Mouse (Mus musculus) liver, embryonic 15.5 days (tissue): ENCODE measurements around the gene Cda. TPM values are rescaled to one million over a fixed set of nuclear protein-coding genes. Genes with fewer than 3 reads are reported as not detected.

Source experiments
- ATAC-seq: fragments of 200-750 bp; cut with Nextera tagmentation; 2 replicates; pipeline ENCODE4 v1.8.0; 2017; ENCODE audit warnings: moderate number of reproducible peaks, mild to moderate bottlenecking, moderate library complexity; ENCODE audit not compliant: insufficient read depth
- H3K27ac ChIP-seq: fragments of 300-500 bp; sonication (generic); replicated peaks from 2 replicates; pipeline ENCODE4 v1.5.1; 2015; ENCODE audit warnings: mild to moderate bottlenecking, inconsistent platforms
- H3K27me3 ChIP-seq: fragments of 300-500 bp; sonication (generic); 2 replicates; pipeline ENCODE4 v1.6.1; 2015; ENCODE audit warnings: mild to moderate bottlenecking, inconsistent platforms
- H3K36me3 ChIP-seq: fragments of 300-500 bp; sonication (generic); replicated peaks from 2 replicates; pipeline ENCODE4 v1.6.1; 2015; ENCODE audit warnings: moderate library complexity, mild to moderate bottlenecking, inconsistent platforms
- H3K4me1 ChIP-seq: fragments of 300-500 bp; sonication (generic); replicated peaks from 2 replicates; pipeline ENCODE4 v1.6.1; 2015; ENCODE audit warnings: inconsistent platforms
- H3K4me2 ChIP-seq: fragments of 300-500 bp; sonication (generic); 2 replicates; pipeline ENCODE4 v1.6.1; 2015; ENCODE audit warnings: moderate library complexity, mild to moderate bottlenecking, inconsistent platforms
- H3K4me3 ChIP-seq: fragments of 300-500 bp; sonication (generic); replicated peaks from 2 replicates; pipeline ENCODE4 v1.5.1; 2015; ENCODE audit warnings: mild to moderate bottlenecking, inconsistent platforms
- H3K9ac ChIP-seq: fragments of 300-500 bp; sonication (generic); 2 replicates; pipeline ENCODE4 v1.6.1; 2015; ENCODE audit warnings: moderate library complexity, mild to moderate bottlenecking, inconsistent platforms
- H3K9me3 ChIP-seq: fragments of 300-500 bp; sonication (generic); replicated peaks from 2 replicates; pipeline ENCODE4 v1.6.1; 2016; ENCODE audit warnings: inconsistent platforms
- WGBS: fragments of 180-500 bp; shearing (Covaris S2); methylation state at CpG from one replicate; pipeline ENCODE4 v1.1.7; 2015; ENCODE audit warnings: mixed read lengths; ENCODE audit not compliant: insufficient replicate concordance; 5-methylcytosine and 5-hydroxymethylcytosine counted together
- microRNA-seq: library from miRNA; unstranded; fragments of <30 nt; microRNA quantifications from one replicate; pipeline ENCODE4, GENCODE M21; 2016
- polyA plus RNA-seq: library from polyadenylated mRNA; unstranded; fragments of >200 nt; fragmentation: Nextera tagmentation; extraction: Ambion mirVana; gene quantifications from 2 replicates; pipeline ENCODE4 v1.2.1, GENCODE M21; 2015

Gene Cda
- polyA plus RNA-seq, 1 experiment from 2014 or later, result 5.7 TPM

DNA sequence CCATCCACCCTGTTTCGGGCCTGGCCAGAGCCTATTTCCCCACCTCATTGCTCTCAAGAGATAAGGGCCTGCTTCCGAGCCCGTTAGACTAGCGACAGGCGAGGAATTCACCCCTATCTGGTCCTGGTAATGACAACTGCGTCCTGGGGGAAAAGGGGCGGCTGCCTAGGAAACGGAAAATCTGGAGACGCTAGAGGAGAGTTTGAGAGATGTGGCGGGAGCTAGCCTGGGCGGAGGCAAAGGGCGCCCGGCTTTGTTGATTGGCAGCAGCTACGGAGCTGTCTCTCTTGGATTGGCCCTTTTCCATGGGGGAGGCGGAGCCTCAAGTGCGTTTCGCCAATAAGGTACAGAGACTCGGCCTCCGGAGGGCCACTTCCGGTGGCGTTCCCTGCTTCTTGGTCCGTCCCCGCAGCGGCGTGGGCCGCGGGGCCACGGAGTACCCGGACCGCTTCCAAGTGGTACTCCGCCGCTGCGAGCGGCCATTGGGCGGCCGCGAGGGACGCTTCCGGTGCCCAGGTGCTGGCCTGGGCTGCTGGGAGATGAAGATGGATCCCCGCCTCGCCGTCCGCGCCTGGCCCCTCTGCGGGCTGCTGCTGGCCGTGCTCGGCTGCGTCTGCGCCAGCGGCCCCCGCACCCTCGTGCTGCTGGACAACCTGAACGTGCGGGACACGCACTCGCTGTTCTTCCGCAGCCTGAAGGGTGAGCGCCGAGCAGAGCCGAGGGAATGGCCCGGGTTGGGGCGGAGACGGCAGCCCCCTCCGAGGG is 63.3 kb downstream of the Cda start, which contains the start of gene Ddost:
Gene Ddost, plus strand, starts transcription at position 391 of the 765 bp plus-strand sequence.
- H3K4me2 ChIP-seq, result peak within 1 kb of the TSS; percentile 92
- H3K9ac ChIP-seq, result peak within 1 kb of the TSS; percentile 93
- peak; percentile 99 for ATAC-seq
- H3K9me3 ChIP-seq, result no peaks in the 10 kb centered on the region
- H3K4me1 ChIP-seq, result peaks cover 40% of the 10 kb centered on the region
- H3K27ac ChIP-seq, result peak within 1 kb of the TSS; percentile 83
- H3K27me3 ChIP-seq, result no peaks in the 10 kb centered on the region
- WGBS, result under 1% methylated on average over 64 of the region's 64 CpGs
- H3K4me3 ChIP-seq, result peak within 1 kb of the TSS; percentile 99
- H3K36me3 ChIP-seq, result peaks cover 30% of the 10 kb centered on the region

DNA sequence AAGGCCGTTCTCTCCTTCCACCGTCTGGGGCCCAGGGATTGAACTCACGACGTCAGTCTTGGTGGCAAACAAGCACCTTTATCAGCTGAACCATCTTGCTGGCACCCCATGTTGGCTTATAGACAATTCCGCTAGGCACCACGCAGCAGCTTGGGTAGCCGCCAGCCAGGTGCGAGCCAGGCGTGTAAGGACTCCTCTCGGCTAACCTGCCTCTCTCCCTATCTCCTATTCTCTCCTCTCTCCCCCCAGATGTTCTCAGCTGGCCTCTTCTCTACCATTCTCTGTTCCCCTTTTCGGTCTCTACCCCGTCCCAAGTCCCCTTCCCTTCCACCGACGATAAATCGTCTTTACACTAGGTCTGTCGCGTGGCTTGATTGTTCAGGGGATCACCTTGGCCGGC is 64.0 kb downstream of the Cda start:
- no peaks in the 10 kb centered on the region; the same call in 1 of the 2 replicates for H3K27me3 ChIP-seq
- 3% methylated on average over 18 of the region's 18 CpGs for WGBS
- no peak for ATAC-seq
- peak overlapping the region; percentile 92 for H3K4me2 ChIP-seq
- H3K4me1 ChIP-seq, result peaks cover 40% of the 10 kb centered on the region
- peak overlapping the region; percentile 99 for H3K4me3 ChIP-seq
- no peaks in the 10 kb centered on the region for H3K9me3 ChIP-seq
- peak overlapping the region; percentile 76 for H3K9ac ChIP-seq
- peak overlapping the region; percentile 83 for H3K27ac ChIP-seq
- peaks cover 22% of the 10 kb centered on the region for H3K36me3 ChIP-seq

DNA sequence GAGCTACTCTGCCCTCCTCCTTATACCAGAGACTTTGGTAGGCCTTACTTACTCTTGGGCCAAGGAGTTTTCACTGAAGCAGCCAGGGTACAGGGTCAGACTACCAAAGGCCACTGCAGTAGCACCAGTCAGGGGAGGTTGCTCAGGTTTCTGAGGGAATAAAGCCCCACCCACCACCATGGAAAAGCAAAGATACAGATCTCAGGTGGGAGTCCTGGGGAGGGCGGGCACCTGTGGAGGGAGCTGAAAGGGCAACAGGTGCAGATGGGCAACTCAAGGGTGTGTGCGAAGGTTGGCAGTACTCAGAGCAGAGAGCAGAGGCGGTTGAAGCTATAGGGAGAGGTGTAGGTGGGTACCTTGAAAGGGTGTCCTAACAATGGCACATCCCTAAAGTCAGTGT is 64.8 kb downstream of the Cda start:
- WGBS, result 88% methylated on average over 3 of the region's 3 CpGs
- no peak for ATAC-seq

DNA sequence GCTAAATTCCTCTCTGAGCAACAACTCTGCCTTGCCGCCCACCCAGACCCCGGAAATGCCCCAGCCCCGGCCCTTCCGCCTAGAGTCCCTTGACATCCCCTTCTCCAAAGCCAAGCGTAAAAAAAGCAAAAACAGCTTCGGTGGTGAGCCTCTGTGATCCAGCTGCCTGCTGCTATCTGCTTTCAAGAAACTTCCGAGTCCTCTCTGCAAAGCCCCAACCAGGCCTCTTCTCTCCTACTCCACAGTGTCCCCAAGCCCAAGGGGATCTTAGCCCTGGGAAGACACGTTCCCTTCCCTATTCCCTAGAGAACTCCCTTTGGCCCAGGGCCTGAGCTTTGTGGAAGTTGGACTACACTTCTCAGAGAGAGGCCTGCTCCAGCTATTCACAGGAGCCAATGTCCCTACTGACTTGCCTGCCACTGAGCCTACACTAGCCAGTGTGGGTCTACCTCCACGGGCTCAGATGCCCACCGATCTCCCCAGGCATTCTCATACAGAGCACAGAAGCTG is 66.5 kb downstream of the Cda start:
- Histone ChIP-seq H3K9me3 (no peaks in the 10 kb centered on the region), H3K4me3 (no peak overlapping the region), H3K4me1 (peaks cover 28% of the 10 kb centered on the region), H3K36me3 (no peaks in the 10 kb centered on the region), H3K27me3 (no peaks in the 10 kb centered on the region; the same call in 1 of the 2 replicates), H3K4me2 (no peak overlapping the region), H3K9ac (no peak overlapping the region), H3K27ac (no peak overlapping the region)
- ATAC-seq, result no peak
- WGBS, result 69% methylated on average over 10 of the region's 10 CpGs

More for the DNA sequence above, 64.8 kb downstream of the Cda start:
- Histone ChIP-seq H3K9me3 (no peaks in the 10 kb centered on the region), H3K27ac (no peak overlapping the region), H3K4me3 (peak overlapping the region; percentile 99; the same call in 1 of the 2 replicates), H3K9ac (no peak overlapping the region), H3K4me1 (peaks cover 40% of the 10 kb centered on the region), H3K27me3 (no peaks in the 10 kb centered on the region; the same call in 1 of the 2 replicates), H3K4me2 (peak overlapping the region; percentile 92), H3K36me3 (peaks cover 17% of the 10 kb centered on the region)

DNA sequence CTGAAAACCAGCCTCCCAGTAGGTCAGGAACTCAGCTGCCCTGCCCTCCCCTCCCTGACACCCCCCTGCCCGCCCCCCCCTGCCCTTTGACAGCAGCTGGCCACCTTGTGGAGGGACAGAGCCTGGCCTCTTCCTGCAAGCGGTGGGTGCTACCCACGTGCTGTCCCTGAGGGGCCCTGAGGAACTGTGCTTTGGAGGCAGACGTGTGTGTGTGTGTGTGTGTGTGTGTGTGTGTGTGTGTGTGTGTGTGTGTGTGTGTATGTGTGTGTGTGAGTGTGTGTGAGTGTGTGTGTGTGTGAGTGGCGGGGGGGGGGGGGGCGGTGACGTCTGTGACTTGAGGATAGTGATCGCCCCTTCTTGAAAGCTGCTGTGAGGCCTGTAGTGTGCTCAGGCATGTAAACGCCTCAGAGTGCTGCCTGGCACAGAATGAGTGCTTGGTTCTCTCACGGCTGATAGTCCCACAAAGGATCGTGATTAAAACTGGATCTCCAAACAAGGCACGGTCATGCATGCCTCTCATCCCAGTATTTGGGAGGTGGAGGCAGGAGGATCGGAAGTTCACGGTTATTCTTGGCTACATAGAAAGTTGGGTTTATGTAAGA is 73.7 kb downstream of the Cda start:
- H3K9ac ChIP-seq, result no peak overlapping the region
- 67% methylated on average over 13 of the region's 14 CpGs for WGBS
- no peak for ATAC-seq

DNA sequence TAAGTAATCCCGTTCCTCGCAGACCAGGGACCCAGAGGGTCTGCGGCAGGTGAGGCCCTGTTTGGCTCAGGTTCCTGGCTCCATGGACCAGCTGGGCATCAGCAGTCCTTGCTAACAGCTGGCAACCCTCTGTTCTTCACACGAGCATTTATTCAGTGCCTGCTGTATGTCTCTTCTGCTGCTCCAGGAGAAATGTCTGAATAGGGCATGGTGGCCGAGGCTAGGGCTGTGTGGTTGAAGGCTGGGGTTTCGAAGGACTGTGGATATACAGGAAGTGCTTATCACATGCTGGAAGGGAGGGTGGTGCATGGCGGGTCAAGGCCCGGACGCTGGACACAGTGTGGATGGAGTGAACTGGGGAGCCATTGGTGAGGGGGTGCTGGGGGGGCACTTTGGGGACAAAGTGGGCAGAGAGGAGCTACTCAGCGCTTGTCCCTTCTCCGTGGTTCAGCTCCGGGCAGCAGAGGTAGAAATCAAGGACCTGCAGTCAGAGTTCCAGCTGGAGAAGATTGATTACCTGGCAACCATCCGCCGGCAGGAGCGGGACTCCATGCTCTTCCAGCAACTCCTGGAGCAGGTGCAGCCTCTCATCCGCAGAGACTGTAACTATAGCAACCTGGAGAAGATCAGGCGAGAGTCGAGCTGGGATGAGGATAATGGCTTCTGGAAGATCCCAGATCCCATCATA is 74.4 kb downstream of the Cda start:
- no peak for ATAC-seq

More for the DNA sequence above, 73.7 kb downstream of the Cda start:
- no peak overlapping the region for H3K4me3 ChIP-seq
- no peak overlapping the region for H3K4me2 ChIP-seq
- H3K36me3 ChIP-seq, result no peaks in the 10 kb centered on the region
- 0 out of 2 replicates have a peak, but pooled peaks cover 5% of the 10 kb centered on the region for H3K4me1 ChIP-seq
- H3K27ac ChIP-seq, result no peak overlapping the region
- H3K27me3 ChIP-seq, result no peaks in the 10 kb centered on the region; the same call in 1 of the 2 replicates
- no peaks in the 10 kb centered on the region for H3K9me3 ChIP-seq

DNA sequence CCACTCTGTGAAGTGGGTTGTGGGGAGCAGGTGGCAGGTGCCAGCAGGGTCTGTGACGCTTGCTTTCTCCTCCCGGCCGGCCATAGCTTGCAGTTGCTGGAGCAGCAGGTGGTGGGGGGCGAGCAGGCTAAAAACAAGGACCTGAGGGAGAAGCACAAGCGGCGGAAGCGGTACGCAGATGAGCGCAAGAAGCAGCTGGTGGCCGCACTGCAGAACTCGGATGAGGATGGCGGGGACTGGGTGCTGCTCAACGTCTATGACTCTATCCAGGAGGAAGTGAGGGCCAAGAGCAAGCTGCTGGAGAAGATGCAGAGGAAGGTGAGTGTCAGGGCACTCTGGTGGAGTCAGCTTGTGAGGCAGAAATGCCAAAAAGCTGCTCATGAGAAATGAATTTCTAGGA is 75.8 kb downstream of the Cda start:
- Histone ChIP-seq H3K27ac (no peak overlapping the region), H3K9ac (no peak overlapping the region), H3K4me3 (no peak overlapping the region), H3K36me3 (no peaks in the 10 kb centered on the region), H3K27me3 (no peaks in the 10 kb centered on the region), H3K4me2 (no peak overlapping the region), H3K9me3 (no peaks in the 10 kb centered on the region), H3K4me1 (0 out of 2 replicates have a peak, but pooled peaks cover 5% of the 10 kb centered on the region)
- no peak for ATAC-seq
- WGBS, result 82% methylated on average over 13 of the region's 13 CpGs

More for the DNA sequence above, 74.4 kb downstream of the Cda start:
- Histone ChIP-seq H3K9ac (no peak overlapping the region), H3K4me2 (no peak overlapping the region), H3K4me1 (0 out of 2 replicates have a peak, but pooled peaks cover 5% of the 10 kb centered on the region), H3K4me3 (no peak overlapping the region), H3K27me3 (no peaks in the 10 kb centered on the region; the same call in 1 of the 2 replicates), H3K9me3 (no peaks in the 10 kb centered on the region), H3K36me3 (no peaks in the 10 kb centered on the region), H3K27ac (no peak overlapping the region)
- WGBS, result 68% methylated on average over 18 of the region's 18 CpGs

DNA sequence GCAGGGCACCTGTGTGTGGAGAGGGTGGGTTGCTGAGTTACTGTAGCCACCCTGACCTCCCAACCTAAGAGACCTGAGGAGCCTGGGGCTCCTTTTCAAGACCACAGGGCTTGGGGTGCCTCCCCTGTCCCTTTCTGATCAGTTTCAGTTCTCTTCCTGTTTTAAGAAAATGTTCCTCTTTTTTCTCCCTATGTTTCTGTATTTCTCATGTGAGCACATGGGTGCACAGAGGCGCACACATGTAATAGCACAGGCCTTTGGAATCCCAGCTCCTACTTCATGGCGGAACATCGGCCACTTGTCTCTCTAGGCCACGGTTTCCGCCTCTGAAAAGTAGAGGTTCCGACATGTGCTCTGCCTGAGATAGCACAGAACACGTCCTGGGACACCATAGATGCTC is 79.1 kb downstream of the Cda start:
- ATAC-seq, result no peak
- no peak overlapping the region for H3K9ac ChIP-seq
- 61% methylated on average over 7 of the region's 7 CpGs for WGBS
- H3K4me1 ChIP-seq, result 0 out of 2 replicates have a peak, but pooled peaks cover 5% of the 10 kb centered on the region
- no peaks in the 10 kb centered on the region for H3K27me3 ChIP-seq
- no peaks in the 10 kb centered on the region for H3K9me3 ChIP-seq
- no peak overlapping the region for H3K27ac ChIP-seq
- no peak overlapping the region for H3K4me3 ChIP-seq
- H3K36me3 ChIP-seq, result no peaks in the 10 kb centered on the region
- no peak overlapping the region for H3K4me2 ChIP-seq

Small RNA genes lying within 50 kb of the gene (microRNA-seq; reads per million reads assigned to microRNA genes)
- gene Gm27646 (1.0 reads per million), gene Mir7019 (1.0 reads per million)

Other genes starting within 250 kb of the Cda start
- gene Hp1bp3, start 151.7 kb downstream of the Cda start, polyA plus RNA-seq, result 36.3 and 40.0 TPM in 2 replicates
- gene Sh2d5, start 117.6 kb downstream of the Cda start, polyA plus RNA-seq, result 0.63 and 1.1 TPM in 2 replicates
- gene Kif17, start 117.6 kb downstream of the Cda start, polyA plus RNA-seq, result 0.30 and 0.32 TPM in 2 replicates
- gene Ddost, start 63.3 kb downstream of the Cda start, polyA plus RNA-seq, result 173 and 194 TPM in 2 replicates
- 35.7 and 38.3 TPM in 2 replicates for gene Pink1, start 41.7 kb downstream of the Cda start, polyA plus RNA-seq
- gene Fam43b, start 28.5 kb upstream of the Cda start, polyA plus RNA-seq, result not detected in 2 replicates
- 7.8 and 8.6 TPM in 2 replicates for gene Mul1, start 66.7 kb upstream of the Cda start, polyA plus RNA-seq
- gene Camk2n1, start 86.3 kb upstream of the Cda start, polyA plus RNA-seq, result 1.3 and 1.4 TPM in 2 replicates